Mouse (Mus musculus) embryonic facial prominence, embryonic 11.5 days (tissue): ENCODE data around the gene Mbd3. TPM values are rescaled to one million over a fixed set of nuclear protein-coding genes. Genes with fewer than 3 reads are reported as not detected.

Experiments
- ATAC-seq: fragments of 200-750 bp; cut with Nextera tagmentation; replicated peaks from 2 replicates; pipeline ENCODE4 v1.8.0; 2017; ENCODE audit warnings: low read depth; ENCODE audit not compliant: insufficient number of reproducible peaks, low FRiP score, low TSS enrichment
- DNase-seq: peaks from one replicate; pipeline ENCODE4 v3.0.0-alpha.2; 2015; ENCODE audit warnings: low spot score
- H3K27ac ChIP-seq: fragments of 300-500 bp; sonication (generic); replicated peaks from 2 replicates; pipeline ENCODE4 v1.5.1; 2014; ENCODE audit warnings: mild to moderate bottlenecking, low read depth, low read length, control low read depth
- H3K27me3 ChIP-seq: fragments of 300-500 bp; sonication (generic); 2 replicates; pipeline ENCODE4 v1.6.1; 2014; ENCODE audit warnings: mild to moderate bottlenecking, low read length, moderate library complexity, mixed read lengths; ENCODE audit not compliant: control insufficient read depth, insufficient read depth
- H3K36me3 ChIP-seq: fragments of 300-500 bp; sonication (generic); replicated peaks from 2 replicates; pipeline ENCODE4 v1.6.1; 2014; ENCODE audit warnings: low read depth, mild to moderate bottlenecking, low read length, moderate library complexity, mixed read lengths; ENCODE audit not compliant: control insufficient read depth, insufficient read depth
- H3K4me1 ChIP-seq: fragments of 300-500 bp; sonication (generic); 2 replicates; pipeline ENCODE4 v1.6.1; 2014; ENCODE audit warnings: low read length, mixed read lengths; ENCODE audit not compliant: control insufficient read depth, insufficient read depth
- H3K4me2 ChIP-seq: fragments of 300-500 bp; sonication (generic); 2 replicates; pipeline ENCODE4 v1.6.1; 2014; ENCODE audit warnings: low read depth, mild to moderate bottlenecking, control low read depth, low read length, moderate library complexity
- H3K4me3 ChIP-seq: fragments of 300-500 bp; sonication (generic); 2 replicates; pipeline ENCODE4 v1.5.1; 2014; ENCODE audit warnings: low read depth, low read length, control low read depth
- H3K9ac ChIP-seq: fragments of 300-500 bp; sonication (generic); replicated peaks from 2 replicates; pipeline ENCODE4 v1.6.1; 2014; ENCODE audit warnings: mild to moderate bottlenecking, control low read depth, low read length
- H3K9me3 ChIP-seq: fragments of 300-500 bp; sonication (generic); replicated peaks from 2 replicates; pipeline ENCODE4 v1.6.1; 2016; ENCODE audit warnings: mild to moderate bottlenecking, low read length, inconsistent platforms, mixed read lengths; ENCODE audit not compliant: control insufficient read depth
- WGBS: fragments of 180-500 bp; shearing (Covaris S2); extraction: QIAGEN DNeasy Blood & Tissue Kit; methylation state at CpG from one replicate; pipeline ENCODE4 v1.1.7; 2014; 5-methylcytosine and 5-hydroxymethylcytosine counted together
- polyA plus RNA-seq: library from polyadenylated mRNA; unstranded; fragments of >200 nt; fragmentation: Nextera tagmentation; extraction: Ambion mirVana; gene quantifications from 2 replicates; pipeline ENCODE4 v1.2.1, GENCODE M21; 2014

Mbd3 gene
- polyA plus RNA-seq, 1 experiment from 2014 or later: 241 TPM

GRCm38 (mm10) chr10:80398174-80398535 is 1.2 kb downstream of the Mbd3 start:
- H3K4me1 ChIP-seq: no peaks in the 10 kb centered on the region; the same call in 1 of the 2 replicates

GRCm38 (mm10) chr10:80397524-80398173 is 1.7 kb downstream of the Mbd3 start:
- Histone ChIP-seq H3K9me3 (no peaks in the 10 kb centered on the region), H3K27me3 (no peaks in the 10 kb centered on the region), H3K9ac (peak overlapping the region; percentile 96), H3K4me2 (peak overlapping the region; percentile 64), H3K36me3 (peaks cover 23% of the 10 kb centered on the region), H3K4me3 (peak overlapping the region; percentile 71), H3K27ac (peak overlapping the region; percentile 99; the same call in 1 of the 2 replicates), H3K4me1 (no peaks in the 10 kb centered on the region; the same call in 1 of the 2 replicates)
- ATAC-seq (no peak), DNase-seq (no peak)
- WGBS: 58% methylated on average over 8 of the region's 8 CpGs

More at GRCm38 (mm10) chr10:80398174-80398535, 1.2 kb downstream of the Mbd3 start:
- Histone ChIP-seq H3K27me3 (no peaks in the 10 kb centered on the region), H3K36me3 (peaks cover 18% of the 10 kb centered on the region), H3K9me3 (no peaks in the 10 kb centered on the region), H3K4me2 (peak overlapping the region; percentile 64), H3K27ac (peak overlapping the region; percentile 99), H3K4me3 (peak overlapping the region; percentile 71), H3K9ac (peak overlapping the region; percentile 96)
- ATAC-seq (no peak), DNase-seq (peak; percentile 40)
- 6% methylated on average over 1 of the region's 1 CpGs for WGBS

- peak overlapping the region; percentile 71 for H3K4me3 ChIP-seq
- no peaks in the 10 kb centered on the region for H3K27me3 ChIP-seq
- no peaks in the 10 kb centered on the region; the same call in 1 of the 2 replicates for H3K4me1 ChIP-seq
- H3K27ac ChIP-seq: no peak overlapping the region
- H3K9ac ChIP-seq: peak overlapping the region; percentile 96
- H3K4me2 ChIP-seq: peak overlapping the region; percentile 64
- WGBS: 91% methylated on average over 11 of the region's 11 CpGs
- no peaks in the 10 kb centered on the region for H3K9me3 ChIP-seq
- ATAC-seq (no peak), DNase-seq (no peak)
- peaks cover 28% of the 10 kb centered on the region for H3K36me3 ChIP-seq
Measured at GRCm38 (mm10) chr10:80396822-80397523, 2.4 kb downstream of the Mbd3 start.

GRCm38 (mm10) chr10:80395025-80395627 is 4.2 kb downstream of the Mbd3 start:
- DNase-seq: no peak
- Histone ChIP-seq H3K9ac (no peak overlapping the region), H3K4me3 (no peak overlapping the region), H3K4me2 (no peak overlapping the region), H3K4me1 (no peaks in the 10 kb centered on the region; the same call in 1 of the 2 replicates), H3K27ac (no peak overlapping the region), H3K27me3 (no peaks in the 10 kb centered on the region), H3K9me3 (no peaks in the 10 kb centered on the region), H3K36me3 (peaks cover 30% of the 10 kb centered on the region)
- 93% methylated on average over 35 of the region's 35 CpGs for WGBS
- no peak for ATAC-seq

- no peak for ATAC-seq
- H3K9ac ChIP-seq: no peak overlapping the region
- peaks cover 31% of the 10 kb centered on the region for H3K36me3 ChIP-seq
- DNase-seq: no peak
- H3K4me3 ChIP-seq: no peak overlapping the region
- H3K9me3 ChIP-seq: no peaks in the 10 kb centered on the region
- no peak overlapping the region for H3K4me2 ChIP-seq
- H3K27me3 ChIP-seq: no peaks in the 10 kb centered on the region
- 87% methylated on average over 5 of the region's 5 CpGs for WGBS
- no peak overlapping the region for H3K27ac ChIP-seq
- H3K4me1 ChIP-seq: peaks cover 7% of the 10 kb centered on the region
Measured at GRCm38 (mm10) chr10:80392687-80393086, 6.7 kb downstream of the Mbd3 start.

GRCm38 (mm10) chr10:80390697-80391096 is 8.7 kb downstream of the Mbd3 start:
- no peak overlapping the region for H3K4me2 ChIP-seq
- WGBS: 90% methylated on average over 9 of the region's 9 CpGs
- peaks cover 7% of the 10 kb centered on the region for H3K4me1 ChIP-seq
- no peak overlapping the region for H3K9ac ChIP-seq
- ATAC-seq (no peak), DNase-seq (no peak)
- H3K27ac ChIP-seq: no peak overlapping the region
- H3K4me3 ChIP-seq: no peak overlapping the region
- H3K9me3 ChIP-seq: no peaks in the 10 kb centered on the region
- peaks cover 31% of the 10 kb centered on the region for H3K36me3 ChIP-seq
- H3K27me3 ChIP-seq: no peaks in the 10 kb centered on the region

GRCm38 (mm10) chr10:80389185-80389708 is 10.1 kb downstream of the Mbd3 start:
- Histone ChIP-seq H3K36me3 (peaks cover 30% of the 10 kb centered on the region), H3K27ac (no peak overlapping the region), H3K4me1 (peaks cover 14% of the 10 kb centered on the region), H3K4me2 (no peak overlapping the region), H3K9ac (no peak overlapping the region), H3K4me3 (no peak overlapping the region), H3K27me3 (no peaks in the 10 kb centered on the region), H3K9me3 (no peaks in the 10 kb centered on the region)
- WGBS: 80% methylated on average over 4 of the region's 4 CpGs
- ATAC-seq (no peak), DNase-seq (no peak)
